Mouse (Mus musculus) liver, adult 10 weeks (tissue): ENCODE measurements around the gene Arhgap36. TPM values are rescaled to one million over a fixed set of nuclear protein-coding genes. Genes with fewer than 3 reads are reported as not detected.

Experiments
- polyA plus RNA-seq: library from polyadenylated mRNA; stranded (reverse); fragments of 350-450 nt; fragmentation: Illumina TruSeq; extraction: RNeasy Lipid Tissue Mini Kit (QIAGEN cat#74804); gene quantifications from one replicate; pipeline ENCODE4 v1.2.3, GENCODE M21; 2014; ENCODE audit warnings: low read depth, low replicate concordance

The Arhgap36 gene
- polyA plus RNA-seq = 0.13 TPM

GRCm38 (mm10) chrX:49463442-49463970 is at the start of gene Arhgap36:
Gene Arhgap36, plus strand, starts transcription at chrX:49463945.

Other genes with a start within 250 kb of the Arhgap36 start
- 14.3 TPM for gene Enox2, start 175.7 kb upstream of the Arhgap36 start, polyA plus RNA-seq
- not detected for gene Olfr1320, start 208.4 kb downstream of the Arhgap36 start, polyA plus RNA-seq